Mouse (Mus musculus): ENCODE data around the gene Elmo1. TPM values are rescaled to one million over a fixed set of nuclear protein-coding genes. Genes with fewer than 3 reads are reported as not detected.

The Elmo1 gene
- total and polyA plus RNA-seq, 3 experiments, result 0.16 to 5.3 TPM; not detected in 1

- Histone ChIP-seq H3K4me1 (ENCODE audit: insufficient read depth, low read depth, low read length) (no peaks in the 10 kb centered on the region), H3K9me3 (replicated peaks) (no peaks in the 10 kb centered on the region), H3K36me3 (replicated peaks) (no peaks in the 10 kb centered on the region), H3K4me3 (ENCODE audit: low read depth, low read length) (no peak overlapping the region), H3K27me3 (ENCODE audit: insufficient read depth, low read length) (0 out of 2 replicates have a peak, but pooled peaks cover 3% of the 10 kb centered on the region)
- ATAC-seq (ENCODE audit: extremely low read depth, insufficient number of reproducible peaks, low FRiP score, poor library complexity, severe bottlenecking) (no peak), DNase-seq (ENCODE audit: low spot score) (no peak)
- no peak for TF ChIP-seq GATA2 (IDR thresholded peaks at IDR 0.05; ENCODE audit: borderline replicate concordance, low read depth, low read length)
- no peak for TF ChIP-seq CTCF (IDR thresholded peaks at IDR 0.05; ENCODE audit: low read depth, low read length)
- TF ChIP-seq POLR2AphosphoS5 (IDR thresholded peaks at IDR 0.05; ENCODE audit: insufficient replicate concordance, low read depth, low read length), result no peak
- no peak for TF ChIP-seq TAL1 (conservative IDR thresholded peaks at IDR 0.05; ENCODE audit: low read depth, low read length)
- TF ChIP-seq GATA1 (IDR thresholded peaks at IDR 0.05; ENCODE audit: borderline replicate concordance, low read length), result no peak
Observed at GRCm38 (mm10) chr13:20372335-20372734, 281.9 kb downstream of the Elmo1 start.

DNA sequence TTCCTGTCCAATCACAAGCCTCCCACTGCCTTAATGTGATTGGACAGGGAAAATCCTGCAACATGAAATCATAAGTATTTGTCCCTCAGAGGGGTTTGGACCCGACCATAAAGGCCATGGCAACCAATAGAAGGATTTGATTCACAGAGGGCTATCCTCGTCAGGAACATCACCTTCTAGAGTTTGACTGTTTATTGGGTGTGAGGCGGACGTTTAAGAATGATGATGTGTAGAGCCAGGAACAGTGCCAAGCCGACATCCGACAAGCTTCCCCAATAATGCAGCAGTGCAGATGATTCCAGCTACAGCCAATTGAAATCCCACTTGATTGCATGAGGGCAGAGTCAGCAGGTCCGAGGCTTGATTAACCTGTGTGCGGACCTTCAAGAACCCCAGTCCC lies 288.5 kb downstream of the Elmo1 start:
- ATAC-seq (ENCODE audit: extremely low read depth, insufficient number of reproducible peaks, low FRiP score, poor library complexity, severe bottlenecking) (no peak), DNase-seq (ENCODE audit: low spot score) (no peak)
- Histone ChIP-seq H3K9me3 (replicated peaks) (no peaks in the 10 kb centered on the region), H3K27me3 (ENCODE audit: insufficient read depth, low read length) (0 out of 2 replicates have a peak, but pooled peaks cover 4% of the 10 kb centered on the region), H3K4me3 (ENCODE audit: low read depth, low read length) (no peak overlapping the region), H3K4me1 (ENCODE audit: insufficient read depth, low read depth, low read length) (no peaks in the 10 kb centered on the region), H3K36me3 (replicated peaks) (no peaks in the 10 kb centered on the region)
- TF ChIP-seq POLR2AphosphoS5 (IDR thresholded peaks at IDR 0.05; ENCODE audit: insufficient replicate concordance, low read depth, low read length), result no peak
- no peak for TF ChIP-seq GATA1 (IDR thresholded peaks at IDR 0.05; ENCODE audit: borderline replicate concordance, low read length)
- no peak for TF ChIP-seq GATA2 (IDR thresholded peaks at IDR 0.05; ENCODE audit: borderline replicate concordance, low read depth, low read length)
- TF ChIP-seq TAL1 (conservative IDR thresholded peaks at IDR 0.05; ENCODE audit: low read depth, low read length), result no peak
- no peak for TF ChIP-seq CTCF (IDR thresholded peaks at IDR 0.05; ENCODE audit: low read depth, low read length)

- Histone ChIP-seq H3K9me3 (replicated peaks) (no peaks in the 10 kb centered on the region), H3K4me3 (ENCODE audit: low read depth, low read length) (no peak overlapping the region), H3K4me1 (ENCODE audit: insufficient read depth, low read depth, low read length) (no peaks in the 10 kb centered on the region), H3K36me3 (replicated peaks) (no peaks in the 10 kb centered on the region), H3K27me3 (ENCODE audit: insufficient read depth, low read length) (0 out of 2 replicates have a peak, but pooled peaks cover 4% of the 10 kb centered on the region)
- DNase-seq (ENCODE audit: low spot score) (no peak), ATAC-seq (ENCODE audit: extremely low read depth, insufficient number of reproducible peaks, low FRiP score, poor library complexity, severe bottlenecking) (no peak)
- no peak for TF ChIP-seq GATA2 (IDR thresholded peaks at IDR 0.05; ENCODE audit: borderline replicate concordance, low read depth, low read length)
- no peak for TF ChIP-seq POLR2AphosphoS5 (IDR thresholded peaks at IDR 0.05; ENCODE audit: insufficient replicate concordance, low read depth, low read length)
- no peak for TF ChIP-seq GATA1 (IDR thresholded peaks at IDR 0.05; ENCODE audit: borderline replicate concordance, low read length)
- no peak for TF ChIP-seq TAL1 (conservative IDR thresholded peaks at IDR 0.05; ENCODE audit: low read depth, low read length)
- no peak for TF ChIP-seq CTCF (IDR thresholded peaks at IDR 0.05; ENCODE audit: low read depth, low read length)
Observed at GRCm38 (mm10) chr13:20383875-20384274, 293.5 kb downstream of the Elmo1 start.

GRCm38 (mm10) chr13:20384846-20385245 lies 294.4 kb downstream of the Elmo1 start:
- Histone ChIP-seq H3K36me3 (replicated peaks) (no peaks in the 10 kb centered on the region), H3K27me3 (ENCODE audit: insufficient read depth, low read length) (0 out of 2 replicates have a peak, but pooled peaks cover 4% of the 10 kb centered on the region)
- TF ChIP-seq TAL1 (conservative IDR thresholded peaks at IDR 0.05; ENCODE audit: low read depth, low read length), result no peak
- TF ChIP-seq POLR2AphosphoS5 (IDR thresholded peaks at IDR 0.05; ENCODE audit: insufficient replicate concordance, low read depth, low read length), result no peak
- TF ChIP-seq GATA1 (IDR thresholded peaks at IDR 0.05; ENCODE audit: borderline replicate concordance, low read length), result no peak
- no peak for TF ChIP-seq CTCF (IDR thresholded peaks at IDR 0.05; ENCODE audit: low read depth, low read length)
- TF ChIP-seq GATA2 (IDR thresholded peaks at IDR 0.05; ENCODE audit: borderline replicate concordance, low read depth, low read length), result no peak

DNA sequence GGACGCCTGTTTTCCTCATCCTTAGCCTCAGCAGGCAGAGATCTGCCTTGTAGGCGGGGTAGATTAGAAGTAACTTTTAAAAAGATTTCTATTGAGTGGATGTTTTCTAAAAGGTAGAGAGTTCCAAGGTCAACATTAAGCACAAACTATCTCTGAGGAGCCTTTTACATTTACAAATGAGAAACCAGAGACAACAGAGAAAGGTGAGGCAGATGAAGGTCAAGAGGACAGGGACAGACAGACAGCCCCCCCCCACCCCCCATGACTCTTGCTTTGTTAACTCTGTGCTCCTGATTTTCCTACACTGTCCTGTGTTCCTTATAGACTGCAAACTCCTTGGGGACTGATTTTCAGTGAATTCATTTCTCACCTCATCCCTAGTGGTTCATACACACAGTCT lies 295.0 kb downstream of the Elmo1 start:
- DNase-seq (ENCODE audit: low spot score) (no peak), ATAC-seq (ENCODE audit: extremely low read depth, insufficient number of reproducible peaks, low FRiP score, poor library complexity, severe bottlenecking) (no peak)
- no peaks in the 10 kb centered on the region for H3K4me1 ChIP-seq (ENCODE audit: insufficient read depth, low read depth, low read length)
- TF ChIP-seq TAL1 (conservative IDR thresholded peaks at IDR 0.05; ENCODE audit: low read depth, low read length), result no peak
- TF ChIP-seq GATA2 (IDR thresholded peaks at IDR 0.05; ENCODE audit: borderline replicate concordance, low read depth, low read length), result no peak
- no peak for TF ChIP-seq GATA1 (IDR thresholded peaks at IDR 0.05; ENCODE audit: borderline replicate concordance, low read length)
- no peak for TF ChIP-seq CTCF (IDR thresholded peaks at IDR 0.05; ENCODE audit: low read depth, low read length)
- TF ChIP-seq POLR2AphosphoS5 (IDR thresholded peaks at IDR 0.05; ENCODE audit: insufficient replicate concordance, low read depth, low read length), result no peak
- no peaks in the 10 kb centered on the region for H3K36me3 ChIP-seq (replicated peaks)
- H3K27me3 ChIP-seq (ENCODE audit: insufficient read depth, low read length), result 0 out of 2 replicates have a peak, but pooled peaks cover 4% of the 10 kb centered on the region
- no peaks in the 10 kb centered on the region for H3K9me3 ChIP-seq (replicated peaks)
- no peak overlapping the region for H3K4me3 ChIP-seq (ENCODE audit: low read depth, low read length)

More at GRCm38 (mm10) chr13:20384846-20385245, 294.4 kb downstream of the Elmo1 start:
- Histone ChIP-seq H3K4me1 (ENCODE audit: insufficient read depth, low read depth, low read length) (no peaks in the 10 kb centered on the region), H3K4me3 (ENCODE audit: low read depth, low read length) (no peak overlapping the region), H3K9me3 (replicated peaks) (no peaks in the 10 kb centered on the region)
- no peak for ATAC-seq (ENCODE audit: extremely low read depth, insufficient number of reproducible peaks, low FRiP score, poor library complexity, severe bottlenecking)
- DNase-seq (ENCODE audit: low spot score), result no peak

- 0 out of 2 replicates have a peak, but pooled peaks cover 4% of the 10 kb centered on the region for H3K27me3 ChIP-seq (ENCODE audit: insufficient read depth, low read length)
- TF ChIP-seq GATA2 (IDR thresholded peaks at IDR 0.05; ENCODE audit: borderline replicate concordance, low read depth, low read length), result no peak
- ATAC-seq (ENCODE audit: extremely low read depth, insufficient number of reproducible peaks, low FRiP score, poor library complexity, severe bottlenecking) (no peak), DNase-seq (ENCODE audit: low spot score) (no peak)
- no peaks in the 10 kb centered on the region for H3K9me3 ChIP-seq (replicated peaks)
- H3K36me3 ChIP-seq (replicated peaks), result no peaks in the 10 kb centered on the region
- H3K4me1 ChIP-seq (ENCODE audit: insufficient read depth, low read depth, low read length), result no peaks in the 10 kb centered on the region
- no peak overlapping the region for H3K4me3 ChIP-seq (ENCODE audit: low read depth, low read length)
Observed at GRCm38 (mm10) chr13:20386462-20387141, 296.2 kb downstream of the Elmo1 start.
